Comparison of ENCODE assay signal across 16 mouse cellular contexts in the genomic region with DNA sequence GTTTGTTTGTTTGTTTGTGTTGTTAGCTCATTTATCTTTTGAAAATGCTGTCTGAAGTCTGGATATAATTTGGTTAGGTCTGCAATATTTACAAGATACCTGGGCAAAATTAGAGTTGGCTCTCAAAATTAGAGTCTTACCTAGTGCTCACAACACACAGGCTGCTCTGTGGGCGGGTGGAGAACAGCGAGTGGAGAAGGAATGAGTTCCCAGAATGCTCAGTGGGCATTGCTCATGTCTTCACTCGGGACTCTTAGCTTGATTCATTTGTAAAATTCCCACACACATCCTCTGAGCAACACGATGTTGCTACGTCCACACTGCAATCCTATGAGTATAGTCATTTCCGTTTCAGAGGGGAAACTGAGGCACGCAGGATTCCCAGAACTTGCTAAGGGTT.
"Had no signal": no experiment of that assay in that cellular context is flagged by ENCODE, and none has a peak within 500 bp of the region (broad histone marks: within the 10 kb centered on the region; RNA-seq: fewer than 3 reads in every experiment).

No protein-coding gene starts in this region.

- DNase-seq: kidney, adult 18-20 months; kidney, postnatal 10 days; kidney, postnatal 4 days; lung, embryonic 14.5 days; lung, postnatal 10 days; lung, postnatal 4 days; midbrain, embryonic 14.5 days; thymus, adult 18-20 months; thymus, postnatal 14 days had no signal

- H3K4me1 ChIP-seq: intestine, embryonic 15.5 days; liver, embryonic 12.5 days had no signal

- H3K9ac ChIP-seq: intestine, embryonic 15.5 days; limb, embryonic 15.5 days; liver, embryonic 12.5 days; lung, embryonic 14.5 days; neural tube, embryonic 12.5 days had no signal

- H3K36me3 ChIP-seq: intestine, embryonic 15.5 days; limb, embryonic 15.5 days; liver, embryonic 12.5 days; midbrain, embryonic 10.5 days; neural tube, embryonic 12.5 days had no signal

- H3K27me3 ChIP-seq: intestine, embryonic 15.5 days; liver, embryonic 12.5 days; neural tube, embryonic 12.5 days had no signal

- H3K4me3 ChIP-seq: intestine, embryonic 15.5 days; layer of hippocampus, adult 2 months; limb, embryonic 15.5 days; liver, embryonic 12.5 days; midbrain, embryonic 10.5 days; myocyte; neural tube, embryonic 12.5 days had no signal

- H3K4me2 ChIP-seq: intestine, embryonic 15.5 days; limb, embryonic 15.5 days; liver, embryonic 12.5 days; lung, embryonic 14.5 days; neural tube, embryonic 12.5 days had no signal

- ATAC-seq: intestine, embryonic 15.5 days; liver, embryonic 12.5 days had no signal

- H3K9me3 ChIP-seq: intestine, embryonic 15.5 days; limb, embryonic 15.5 days; liver, embryonic 12.5 days; midbrain, embryonic 10.5 days; neural tube, embryonic 12.5 days had no signal

- H3K27ac ChIP-seq: intestine, embryonic 15.5 days; layer of hippocampus, adult 2 months; limb, embryonic 15.5 days; liver, embryonic 12.5 days; midbrain, embryonic 10.5 days; neural tube, embryonic 12.5 days had no signal
